Mouse (Mus musculus): ENCODE results near the gene Cpa5. TPM values are rescaled to one million over a fixed set of nuclear protein-coding genes. Genes with fewer than 3 reads are reported as not detected.

Gene Cpa5
- total and polyA plus RNA-seq, 3 experiments, result not detected

GRCm38 (mm10) chr6:30638674-30639268 lies 28.0 kb downstream of the Cpa5 start, which contains the start of gene Cpa1:
Gene Cpa1 (plus strand): TSS chr6:30639218.
- in situ Hi-C loops (cut with MboI; ENCODE audit: low pct_ligation_motif_present, low pct_unique_long_range_greater_than_20kb, low sequenced_read_pairs), result no loop called here

DNA sequence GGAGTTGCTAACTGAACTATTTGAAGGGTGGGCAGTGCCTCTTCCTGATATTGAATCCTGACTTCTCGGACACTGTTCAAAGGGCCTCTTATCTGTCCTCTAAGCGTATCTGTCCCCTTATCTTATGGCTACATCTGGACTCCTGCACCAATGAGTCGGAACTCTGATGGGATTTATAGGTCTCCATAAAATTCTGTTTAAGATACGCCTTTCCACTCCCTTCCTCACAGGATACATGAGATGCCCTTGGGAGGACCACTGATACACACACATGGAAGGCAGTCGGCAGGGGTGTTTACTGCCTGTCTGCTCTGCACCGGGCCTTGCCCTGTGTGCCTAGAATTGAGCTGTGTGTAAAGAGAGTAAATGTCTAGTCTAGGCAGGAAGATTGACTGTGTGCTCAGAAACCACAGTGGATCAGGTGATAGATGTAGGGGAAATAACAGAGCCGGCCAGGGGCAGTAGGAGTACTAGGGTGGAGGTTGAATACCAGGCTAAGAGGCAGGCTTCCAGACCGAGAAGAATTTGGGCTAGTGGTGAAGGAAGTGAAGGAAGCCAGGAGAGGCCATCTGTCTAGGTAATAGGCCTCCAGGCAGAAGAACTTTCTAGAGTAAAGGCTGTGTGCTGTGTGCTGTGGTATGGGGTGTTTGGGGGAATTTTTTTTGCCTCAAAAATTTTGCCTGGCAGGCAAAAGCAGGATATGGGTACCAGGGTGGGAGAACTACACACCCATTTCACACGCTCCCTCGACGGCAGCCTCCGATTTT lies 33.1 kb downstream of the Cpa5 start:
- Histone ChIP-seq H3K4me1 (ENCODE audit: control insufficient read depth in 1 of 2, insufficient read depth in 2 of 2) (peaks cover 0 to 9% of the 10 kb centered on the region in 2 experiments; a peak in 2 of 4 replicates), H3K79me2 (replicated peaks; ENCODE audit: control insufficient read depth, extremely low read depth, insufficient read depth, poor library complexity, severe bottlenecking) (no peaks in the 10 kb centered on the region), H3K9ac (ENCODE audit: insufficient read depth, low read depth) (no peak overlapping the region), H3K27ac (ENCODE audit: insufficient read depth, low read depth) (no peak overlapping the region), H3K4me3 (replicated peaks in 1 of 3; ENCODE audit: low read depth in 2 of 3, low read length in 2 of 3, poor library complexity in 1 of 3) (no peak overlapping the region), H3K9me3 (replicated peaks; ENCODE audit: low read length) (no peaks in the 10 kb centered on the region), H3K27me3 (replicated peaks) (no peaks in the 10 kb centered on the region), H3K36me3 (replicated peaks in 1 of 2; ENCODE audit: control insufficient read depth in 1 of 2, insufficient read depth in 1 of 2, low read length in 1 of 2) (no peaks in the 10 kb centered on the region), H3K4me2 (ENCODE audit: insufficient read depth, low read depth, poor library complexity, severe bottlenecking) (no peak overlapping the region)
- TF ChIP-seq PAX5 (IDR thresholded peaks at IDR 0.05; ENCODE audit: low read length) (no peak), NELFE (IDR thresholded peaks at IDR 0.05; ENCODE audit: low read depth, low read length) (no peak), JUND (conservative IDR thresholded peaks at IDR 0.05; ENCODE audit: low read depth, low read length) (no peak), TBP (conservative IDR thresholded peaks at IDR 0.05; ENCODE audit: low read depth, low read length) (no peak), USF1 (IDR thresholded peaks at IDR 0.05; ENCODE audit: low read depth, low read length) (no peak), HCFC1 (IDR thresholded peaks at IDR 0.05; ENCODE audit: low read depth, low read length) (no peak), GABPA (IDR thresholded peaks at IDR 0.05; ENCODE audit: insufficient replicate concordance, low read depth, low read length) (no peak), TCF12 (IDR thresholded peaks at IDR 0.05; ENCODE audit: low read depth, low read length) (no peak), MAFK (IDR thresholded peaks at IDR 0.05; ENCODE audit: insufficient replicate concordance, low read length) (no peak), CHD1 (IDR thresholded peaks at IDR 0.05; ENCODE audit: low read depth, low read length) (no peak)
- no peak for DNase-seq (ENCODE audit: extremely low read depth)
- in situ Hi-C loops (cut with MboI; ENCODE audit: low pct_ligation_motif_present, low pct_unique_long_range_greater_than_20kb, low sequenced_read_pairs), result no loop called here
- dilution Hi-C loops (cut with MboI; ENCODE audit: extremely low pct_ligation_motif_present, extremely low pct_unique_long_range_greater_than_20kb, low sequenced_read_pairs), result no loop called here

More at GRCm38 (mm10) chr6:30638674-30639268, 28.0 kb downstream of the Cpa5 start, which contains the start of gene Cpa1:
- no peak for DNase-seq (ENCODE audit: extremely low read depth)
- H3K9ac ChIP-seq (ENCODE audit: insufficient read depth, low read depth), result no peak within 1 kb of the TSS
- H3K9me3 ChIP-seq (replicated peaks; ENCODE audit: low read length), result no peaks in the 10 kb centered on the region
- H3K27ac ChIP-seq (ENCODE audit: insufficient read depth, low read depth), result no peak within 1 kb of the TSS
- no peaks in the 10 kb centered on the region for H3K36me3 ChIP-seq (replicated peaks in 1 of 2; ENCODE audit: control insufficient read depth in 1 of 2, insufficient read depth in 1 of 2, low read length in 1 of 2)
- H3K4me1 ChIP-seq (ENCODE audit: control insufficient read depth in 1 of 2, insufficient read depth in 2 of 2), result peaks cover 0 to under 1% of the 10 kb centered on the region in 2 experiments; a peak in 2 of 4 replicates
- no peaks in the 10 kb centered on the region for H3K27me3 ChIP-seq (replicated peaks)
- H3K4me3 ChIP-seq (replicated peaks in 1 of 3; ENCODE audit: low read depth in 2 of 3, low read length in 2 of 3, poor library complexity in 1 of 3), result no peak within 1 kb of the TSS
- TF ChIP-seq MAZ (IDR thresholded peaks at IDR 0.05; ENCODE audit: low read depth, low read length) (no peak), CHD1 (IDR thresholded peaks at IDR 0.05; ENCODE audit: low read depth, low read length) (no peak), KAT2A (IDR thresholded peaks at IDR 0.05; ENCODE audit: insufficient replicate concordance, low read length) (no peak), JUND (conservative IDR thresholded peaks at IDR 0.05; ENCODE audit: low read depth, low read length) (no peak), ZNF384 (IDR thresholded peaks at IDR 0.05; ENCODE audit: low read depth, low read length) (no peak), IRF4 (IDR thresholded peaks at IDR 0.05; ENCODE audit: low read depth, low read length) (no peak), HCFC1 (IDR thresholded peaks at IDR 0.05; ENCODE audit: low read depth, low read length) (no peak), NRF1 (IDR thresholded peaks at IDR 0.05; ENCODE audit: low read depth, low read length) (no peak), MYC (IDR thresholded peaks at IDR 0.05; ENCODE audit: low read depth, low read length) (no peak), JUN (IDR thresholded peaks at IDR 0.05; ENCODE audit: insufficient read depth, low read depth, low read length) (no peak), EP300 (IDR thresholded peaks at IDR 0.05; ENCODE audit: low read length) (no peak), ZC3H11A (IDR thresholded peaks at IDR 0.05; ENCODE audit: low read depth, low read length) (no peak), SMC3 (IDR thresholded peaks at IDR 0.05; ENCODE audit: low read depth, low read length) (no peak), SIN3A (IDR thresholded peaks at IDR 0.05; ENCODE audit: low read length) (no peak), USF1 (IDR thresholded peaks at IDR 0.05; ENCODE audit: low read depth, low read length) (no peak)
- no peaks in the 10 kb centered on the region for H3K79me2 ChIP-seq (replicated peaks; ENCODE audit: control insufficient read depth, extremely low read depth, insufficient read depth, poor library complexity, severe bottlenecking)
- dilution Hi-C loops (cut with MboI; ENCODE audit: extremely low pct_ligation_motif_present, extremely low pct_unique_long_range_greater_than_20kb, low sequenced_read_pairs), result no loop called here
- no peak within 1 kb of the TSS for H3K4me2 ChIP-seq (ENCODE audit: insufficient read depth, low read depth, poor library complexity, severe bottlenecking)
